Mouse (Mus musculus) G1E (cell line): Measurements from ENCODE around the gene Cog1.

ENCODE experiments used
- CTCF ChIP-seq: IDR thresholded peaks from 2 replicates; pipeline ENCODE4 v1.5.1; 2012; ENCODE audit warnings: low read depth, low read length, inconsistent platforms, mixed read lengths
- GATA1 ChIP-seq: IDR thresholded peaks from 2 replicates; pipeline ENCODE4 v1.6.1; 2012; ENCODE audit warnings: borderline replicate concordance, low read length, inconsistent platforms, mixed read lengths

- TF ChIP-seq CTCF = no peak
- no peak for TF ChIP-seq GATA1
Measured at GRCm38 (mm10) chr11:113621001-113621400, 28.0 kb upstream of the Cog1 start.
